Mouse (Mus musculus): ENCODE data around the gene Krt7.

Gene Krt7

DNA sequence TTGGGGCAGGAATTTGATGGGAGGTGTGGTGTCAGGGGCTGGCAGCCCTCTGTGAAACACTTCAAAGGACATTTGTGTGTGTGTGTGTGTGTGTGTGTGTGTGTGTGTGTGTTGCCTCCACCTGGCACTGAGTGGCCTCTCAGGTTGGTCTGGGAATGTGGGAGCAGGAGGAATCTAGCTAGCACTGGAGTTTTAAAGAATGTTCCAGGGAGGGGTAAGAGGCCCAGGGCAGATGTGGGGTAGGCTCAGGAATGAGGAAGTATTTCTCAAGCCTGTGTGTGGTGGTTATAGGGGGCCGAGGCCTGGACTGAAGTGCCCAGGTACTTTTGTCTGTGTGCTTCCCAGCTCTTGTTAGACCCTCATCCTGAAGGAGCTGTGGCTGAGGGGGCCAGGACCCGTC lies at the start of gene Krt7:
Gene Krt7 (plus strand): TSS at position 269 of the 400 bp plus-strand sequence.
- in situ Hi-C loops (cut with MseI, MboI) = no loop called here

DNA sequence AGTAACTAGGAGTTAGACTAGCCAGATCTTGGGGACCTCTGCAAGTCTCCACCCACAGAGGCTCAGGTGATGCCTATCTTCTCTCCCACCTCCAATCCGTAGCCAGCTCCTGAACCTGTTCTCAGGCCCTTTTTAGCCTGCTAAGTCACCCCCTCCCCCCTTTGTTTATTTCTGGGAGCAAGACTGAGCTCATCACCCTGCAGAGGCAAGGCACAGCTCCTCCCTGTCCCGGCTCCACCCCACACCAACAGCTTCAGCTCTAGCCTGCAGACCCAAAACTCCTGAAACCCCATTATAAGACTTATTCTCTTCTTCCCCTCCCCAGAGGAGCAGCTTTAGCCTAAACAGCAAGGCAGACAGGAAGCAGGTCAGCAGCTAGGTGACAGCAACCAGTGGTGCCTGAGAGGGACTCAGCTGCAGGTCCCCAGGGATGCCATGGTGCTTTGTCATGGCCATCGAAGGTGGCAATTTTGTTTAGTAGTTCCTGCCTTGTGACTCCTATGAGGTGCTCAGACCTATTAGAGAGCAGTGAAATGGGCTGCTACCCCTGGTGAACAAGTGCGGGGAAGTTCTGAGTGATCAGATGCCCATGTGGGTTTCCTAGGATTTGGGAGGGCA lies 48.3 kb upstream of the Krt7 start:
- in situ Hi-C loops (cut with MseI, MboI) = no loop called here

DNA sequence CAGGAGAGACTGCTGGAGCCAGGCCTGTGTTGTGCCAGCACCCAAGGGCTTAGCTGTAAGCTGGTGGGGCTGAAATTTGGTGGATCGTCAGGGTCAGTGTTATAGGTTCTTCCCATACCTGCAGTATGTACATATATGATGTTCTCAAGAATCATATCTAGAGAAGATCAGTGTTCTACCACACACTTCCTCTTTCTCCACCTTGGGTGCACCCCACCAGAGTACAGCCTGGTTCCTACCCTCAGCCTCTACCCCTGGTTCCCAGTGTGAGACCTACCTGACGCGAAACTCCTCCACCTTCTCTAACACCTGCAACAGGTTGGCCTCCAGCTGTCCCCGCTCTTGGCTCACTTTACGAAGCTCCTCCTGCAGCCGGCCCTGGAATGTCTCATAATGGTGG lies 46.9 kb upstream of the Krt7 start:
- in situ Hi-C loops (cut with MseI, MboI) = no loop called here

DNA sequence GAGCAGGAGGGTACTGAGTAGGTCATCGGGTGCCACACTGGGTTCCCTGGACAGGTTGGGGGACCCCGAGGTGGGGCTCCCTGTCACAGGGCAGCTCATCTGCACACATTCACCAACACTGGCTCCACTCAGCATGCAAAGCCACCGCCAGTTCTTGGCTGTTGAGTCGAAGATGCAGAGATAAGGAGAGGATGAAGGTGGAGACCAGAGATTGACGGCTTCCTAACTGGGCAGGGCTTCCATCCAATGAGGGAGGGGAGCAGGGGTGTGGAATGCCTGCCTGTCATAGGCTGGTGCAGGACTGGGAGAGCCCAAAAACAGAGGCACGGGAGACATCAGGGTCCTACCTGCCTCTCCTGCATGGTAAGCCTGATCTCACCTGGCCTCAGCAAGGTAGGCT lies 46.4 kb upstream of the Krt7 start:
- in situ Hi-C loops (cut with MseI, MboI) = no loop called here

DNA sequence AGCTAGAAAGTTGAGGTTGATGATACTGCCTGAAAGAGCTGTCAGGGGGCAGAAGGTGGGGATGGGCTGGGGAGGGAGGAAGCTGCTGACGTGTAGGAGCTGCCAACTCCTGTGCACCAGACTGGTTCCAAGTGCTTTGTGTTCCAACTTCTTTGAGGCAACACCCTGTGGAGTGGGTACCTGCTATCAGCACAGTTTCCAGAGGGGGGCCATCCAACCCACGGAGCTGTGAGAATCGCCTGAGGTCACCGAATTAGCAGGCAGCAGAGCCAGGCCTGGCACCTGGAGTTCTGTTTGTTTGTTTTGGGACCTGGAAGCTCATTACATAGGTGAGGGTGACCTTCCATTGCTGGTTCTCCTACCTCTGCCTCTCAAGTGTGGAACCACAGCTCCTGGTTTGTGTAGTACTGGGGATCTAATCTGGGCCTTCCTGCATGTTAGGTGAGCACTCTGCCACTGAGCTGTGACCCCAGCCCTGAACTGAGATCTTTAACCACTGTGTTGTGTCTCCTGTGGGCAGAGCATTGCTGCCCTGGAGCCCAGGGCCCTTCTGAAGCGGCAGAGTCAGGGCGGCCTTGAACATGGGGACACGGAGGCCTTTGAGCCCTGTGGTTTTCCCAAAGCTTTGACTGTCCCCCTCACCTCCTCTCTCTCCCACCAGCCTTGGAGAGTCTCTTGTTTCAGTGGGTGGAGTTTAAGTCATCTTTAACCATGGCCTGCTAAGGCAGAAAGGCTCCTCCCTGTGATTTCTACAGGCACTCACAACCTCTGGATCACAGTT lies 45.8 kb upstream of the Krt7 start:
- in situ Hi-C loops (cut with MseI, MboI) = no loop called here

DNA sequence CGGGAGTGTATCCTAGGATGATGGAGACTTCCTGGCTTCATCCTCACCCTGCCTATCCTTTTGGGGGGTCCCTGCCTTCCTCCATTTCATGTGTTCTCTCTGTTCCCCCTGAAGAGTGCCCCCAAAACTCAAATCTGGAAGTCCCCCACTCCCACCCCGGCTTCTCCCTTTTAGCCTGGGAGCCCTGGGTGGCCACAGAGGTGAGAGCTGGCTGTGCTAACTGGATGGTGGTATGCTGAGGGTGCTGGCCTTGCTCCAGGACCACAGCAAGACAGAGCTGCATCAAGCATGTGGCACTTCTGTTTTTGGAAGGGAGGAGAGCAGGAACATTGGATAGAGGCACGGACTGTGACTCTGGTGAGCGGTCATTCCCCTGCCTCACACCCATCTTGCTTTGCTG lies 45.1 kb upstream of the Krt7 start:
- in situ Hi-C loops (cut with MseI, MboI) = no loop called here

DNA sequence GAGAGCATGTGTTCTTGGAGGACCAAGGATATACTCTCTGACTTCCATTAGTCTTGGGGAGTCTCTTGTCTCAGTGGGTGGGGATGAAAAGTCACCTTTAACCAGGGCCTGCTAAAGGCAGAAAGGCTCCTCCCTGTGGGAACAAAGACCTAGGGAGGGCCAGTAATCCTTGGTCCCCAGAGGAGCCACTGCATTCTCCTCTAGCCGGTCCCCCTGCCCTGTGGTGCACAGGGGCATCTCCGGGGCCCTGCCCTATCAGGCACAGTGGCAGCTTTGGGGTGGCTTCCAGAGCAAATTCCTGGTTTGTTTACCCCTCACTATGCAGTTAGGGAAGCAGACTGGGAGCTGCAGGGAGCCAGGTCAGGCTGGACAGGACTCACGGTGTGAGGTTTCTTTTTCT lies 44.4 kb upstream of the Krt7 start:
- in situ Hi-C loops (cut with MseI, MboI) = no loop called here

DNA sequence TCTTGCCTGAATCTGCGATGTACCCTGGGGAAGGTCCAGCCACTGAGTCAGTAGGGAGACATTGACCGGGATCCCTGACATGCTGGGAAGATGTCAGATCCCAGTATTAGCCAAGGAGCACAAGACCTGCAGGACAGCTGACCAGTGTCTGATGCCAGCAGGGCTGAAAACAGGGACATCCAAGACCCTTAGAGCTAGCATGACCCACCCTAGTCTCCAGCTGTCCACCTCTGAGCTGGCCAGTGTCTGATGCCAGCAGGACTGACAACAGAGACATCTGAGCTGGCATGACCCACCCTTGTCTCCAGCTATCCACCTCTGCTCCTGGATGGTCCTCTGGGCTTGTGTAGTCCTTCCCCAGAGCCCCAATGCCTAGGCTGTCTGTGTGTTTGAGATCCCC lies 43.9 kb upstream of the Krt7 start:
- in situ Hi-C loops (cut with MseI, MboI) = no loop called here

DNA sequence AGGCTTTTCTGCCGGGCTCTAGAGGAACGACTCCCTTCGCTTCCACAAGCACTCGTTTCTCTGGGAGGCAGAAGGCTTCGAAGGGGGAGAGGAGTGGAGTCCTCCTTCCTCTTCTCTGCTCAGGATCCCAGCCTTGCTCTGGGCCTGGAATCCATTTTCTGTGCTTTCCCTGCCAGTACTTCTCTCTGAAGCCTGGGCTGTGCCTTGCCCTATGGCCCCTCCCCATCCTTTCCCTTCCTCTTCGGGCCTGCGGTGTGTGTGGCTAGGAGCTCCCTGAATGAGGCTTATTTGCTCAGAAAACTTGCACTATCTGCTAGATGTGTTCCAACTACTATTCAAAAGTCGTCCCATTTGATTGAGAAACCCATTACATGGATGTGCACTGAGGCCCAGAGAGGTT lies 43.3 kb upstream of the Krt7 start:
- in situ Hi-C loops (cut with MseI, MboI) = no loop called here

DNA sequence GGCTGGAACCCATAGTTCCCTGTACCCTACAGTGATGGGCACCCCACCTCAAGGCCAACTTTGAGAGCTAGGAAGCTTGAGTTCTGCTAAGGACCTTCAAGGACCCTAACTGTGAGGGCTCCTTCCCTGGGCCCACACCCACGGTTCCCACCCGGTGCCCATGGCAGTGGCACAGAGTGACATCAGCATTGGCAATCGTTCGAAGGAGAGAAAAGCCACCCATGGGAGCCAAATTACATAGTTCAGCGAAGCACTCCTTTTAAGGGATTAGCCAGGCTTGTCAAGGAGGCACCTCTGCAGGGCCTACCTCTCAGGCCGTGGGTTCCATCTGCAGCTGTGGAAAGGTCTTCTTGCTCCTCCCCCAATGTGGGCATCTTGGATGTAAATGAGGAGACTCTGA lies 42.8 kb upstream of the Krt7 start:
- in situ Hi-C loops (cut with MseI, MboI) = no loop called here

DNA sequence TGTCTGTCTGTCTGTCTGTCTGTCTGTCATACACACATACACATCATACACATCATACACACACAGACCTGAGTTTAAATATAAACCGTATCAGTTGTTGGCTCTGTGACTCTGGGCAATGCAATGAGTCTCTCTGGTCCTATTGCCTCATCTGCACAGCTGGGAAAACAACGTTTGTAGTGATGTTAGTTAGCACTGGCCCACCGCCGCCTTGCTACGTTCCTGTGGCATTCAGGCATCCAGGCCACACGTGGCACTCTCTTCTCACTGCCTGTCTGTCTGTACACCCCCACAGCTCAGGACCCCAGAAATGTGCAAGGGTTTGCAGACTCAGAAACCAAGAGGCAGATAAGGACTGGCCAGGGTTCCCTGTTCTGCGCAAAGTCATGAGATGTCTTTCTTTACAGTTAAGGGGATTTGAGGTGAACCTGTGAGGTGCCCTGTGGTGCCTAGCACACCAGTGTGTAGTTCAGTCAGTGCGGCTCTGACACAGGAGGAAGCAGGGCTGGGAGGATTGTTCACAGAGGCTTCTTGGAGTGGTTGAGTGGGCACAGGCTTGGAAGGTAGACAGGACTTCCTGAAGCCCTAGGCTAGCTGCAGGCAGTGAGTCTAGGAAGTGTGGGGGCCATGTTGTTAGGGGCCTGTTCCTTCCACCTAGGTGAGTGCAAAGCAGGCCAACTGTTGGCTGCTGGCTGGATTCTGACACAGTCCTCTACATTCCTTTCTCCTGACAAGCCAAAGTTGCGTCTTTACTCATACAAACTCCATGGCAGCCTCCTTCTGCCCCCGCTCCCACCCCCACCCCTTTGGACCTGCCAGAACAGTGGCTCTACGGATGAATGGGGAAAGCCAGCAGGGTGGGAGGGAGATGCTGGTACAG lies 42.1 kb upstream of the Krt7 start:
- in situ Hi-C loops (cut with MseI, MboI) = no loop called here

DNA sequence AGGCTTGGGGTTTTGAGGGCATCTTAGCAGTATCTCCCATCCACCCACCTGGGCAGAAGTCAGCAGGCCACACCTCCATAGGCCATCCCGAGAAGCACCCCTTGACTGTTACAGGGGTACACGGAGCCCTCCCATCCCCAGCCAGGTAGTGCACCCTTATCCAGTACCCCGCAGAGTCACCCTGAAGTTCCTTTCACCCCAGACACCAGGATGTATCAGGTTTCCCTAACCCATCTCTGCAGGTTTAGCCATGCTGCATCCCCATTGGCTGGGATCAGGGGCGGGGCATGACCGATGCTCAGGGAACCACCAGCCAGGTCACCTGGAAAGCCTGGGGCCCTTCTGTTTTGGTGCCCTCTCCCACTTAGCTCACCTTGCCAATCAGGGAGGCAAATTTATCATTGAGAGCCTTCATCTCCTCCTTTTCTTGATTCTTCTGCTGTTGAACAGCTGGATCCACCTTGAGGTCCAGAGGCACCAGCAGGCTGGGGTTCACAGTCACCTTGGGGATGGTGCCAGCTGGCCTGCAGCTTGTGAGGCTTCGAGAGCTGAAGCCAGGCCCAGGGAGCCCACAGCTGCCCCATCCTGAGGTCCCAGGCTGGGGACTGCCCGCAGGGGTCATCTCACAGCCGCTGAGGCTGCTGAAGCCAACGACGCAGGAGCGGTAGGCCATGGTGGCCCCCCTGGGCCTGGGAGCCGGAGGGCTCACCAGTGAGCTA lies 41.3 kb upstream of the Krt7 start:
- in situ Hi-C loops (cut with MseI, MboI) = no loop called here

DNA sequence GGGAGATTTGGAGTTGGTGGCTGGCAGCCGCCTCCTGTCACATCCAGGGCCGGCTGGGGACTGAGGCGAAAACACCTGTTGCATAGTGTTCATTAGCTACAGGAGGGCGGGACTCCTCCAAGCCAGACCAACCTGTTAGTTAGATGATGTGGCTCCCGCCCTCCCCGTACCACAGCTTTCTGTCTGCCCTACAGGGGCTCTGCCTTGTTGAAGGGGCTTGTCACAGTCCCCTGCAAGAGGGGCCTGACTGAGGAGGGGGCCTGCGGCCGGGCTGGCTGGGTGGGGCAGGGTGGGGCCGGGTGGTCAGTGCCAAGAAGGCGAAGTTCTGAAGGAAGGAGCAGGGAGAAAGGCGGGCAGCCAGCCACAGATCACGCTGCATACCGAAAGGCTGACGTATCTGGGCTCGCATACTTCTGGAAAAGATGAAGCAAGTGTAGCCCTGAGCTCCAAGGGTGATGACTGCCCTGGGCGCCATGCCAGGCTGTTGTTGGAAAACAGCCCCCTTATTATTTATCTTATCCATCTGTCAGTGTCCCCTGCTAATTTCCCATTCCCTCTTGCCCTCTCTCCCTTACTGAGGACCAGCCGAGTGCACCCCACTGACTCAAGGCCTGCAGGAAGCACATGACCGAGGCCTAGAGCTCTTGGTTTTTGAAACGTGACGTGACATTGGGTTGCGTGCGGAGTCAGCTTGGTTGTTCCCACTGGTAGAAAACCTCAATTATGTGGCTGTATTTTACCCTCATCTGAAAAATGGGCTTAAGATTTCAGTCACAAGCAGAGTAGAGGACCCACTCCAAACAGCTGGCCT lies 40.5 kb upstream of the Krt7 start, which contains the start of gene Krt80:
Gene Krt80 (minus strand): TSS at position 62 of the 811 bp plus-strand sequence.
- in situ Hi-C loops (cut with MseI, MboI) = no loop called here

DNA sequence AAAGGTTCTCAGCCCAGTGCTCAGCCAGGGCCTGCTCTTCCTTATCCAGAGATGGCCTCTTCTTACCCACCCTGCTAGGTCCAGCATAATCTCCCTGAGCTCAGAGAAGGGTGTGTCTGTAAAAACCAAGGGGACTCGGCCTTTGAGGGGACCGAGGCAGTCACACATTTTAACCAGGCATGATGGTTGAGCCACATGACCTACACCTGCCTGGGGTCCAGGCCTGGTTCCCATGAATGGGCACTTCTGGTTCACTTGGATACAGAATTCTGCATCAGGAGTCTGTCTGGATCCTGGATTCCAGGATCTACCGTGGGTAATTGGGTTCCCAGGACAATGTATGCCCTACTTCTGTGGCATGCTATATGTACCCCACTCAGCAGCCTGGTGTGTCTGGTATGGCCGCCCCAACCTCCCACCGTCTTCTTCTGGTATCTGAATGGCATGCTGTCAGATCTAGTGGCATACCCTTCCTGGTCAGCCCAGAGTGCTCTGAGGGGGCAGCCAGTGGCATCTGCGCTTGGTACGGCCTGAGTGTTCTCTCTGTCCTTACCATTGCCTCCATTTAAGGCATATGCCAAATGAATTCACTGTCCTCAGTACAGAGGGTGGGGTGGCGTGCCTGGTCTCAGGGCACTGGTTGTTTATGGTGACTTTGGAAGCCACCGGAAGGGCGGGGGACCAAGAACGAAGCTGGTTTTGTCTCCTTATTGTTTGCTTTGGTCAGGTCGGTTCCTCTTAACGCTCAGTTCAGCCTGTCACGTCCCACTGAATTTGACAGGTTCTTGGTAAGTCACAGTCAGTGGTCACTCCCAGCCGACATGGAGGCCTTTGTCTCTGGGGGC lies 39.5 kb upstream of the Krt7 start:
- in situ Hi-C loops (cut with MseI, MboI) = no loop called here

DNA sequence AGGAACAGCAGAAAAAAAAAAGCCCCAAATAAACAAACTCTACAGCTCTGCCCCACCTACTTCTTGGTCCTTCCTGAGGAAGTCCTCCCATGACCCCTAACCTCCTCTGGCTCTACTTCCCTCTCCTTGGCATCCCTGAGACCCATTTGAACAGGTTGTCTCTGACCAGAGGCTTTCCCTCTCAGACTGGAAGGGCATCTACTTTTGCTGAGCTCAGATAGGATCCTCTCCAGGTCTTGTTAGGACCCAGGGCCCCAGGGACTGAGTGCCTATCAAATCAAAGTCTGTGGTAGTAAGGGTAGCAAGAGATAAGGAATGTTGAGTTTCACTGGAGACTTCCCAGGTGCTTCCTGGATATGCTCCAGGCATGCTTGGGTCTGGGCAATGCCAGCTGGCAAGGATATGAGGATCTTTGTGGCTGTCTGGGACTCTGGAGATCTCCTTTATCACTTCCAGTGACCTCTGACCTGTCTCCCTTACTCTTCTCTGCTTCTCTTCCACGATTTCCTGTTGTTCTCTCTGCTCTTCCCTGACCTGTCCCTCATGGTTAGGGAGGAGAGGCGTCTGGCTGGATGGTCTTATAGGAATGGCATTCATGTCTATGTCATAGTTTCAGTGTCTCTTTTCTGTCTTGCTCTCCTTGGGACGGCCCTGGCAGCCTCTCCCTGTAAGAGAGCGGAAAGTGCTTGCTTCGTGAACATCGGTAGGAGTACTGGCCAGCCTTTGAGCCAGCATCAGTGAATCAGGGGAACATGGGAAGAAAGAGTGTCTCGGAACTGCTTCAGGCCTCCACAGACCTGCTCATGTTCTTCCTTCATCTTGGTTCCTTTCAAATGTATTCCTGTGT lies 38.5 kb upstream of the Krt7 start:
- in situ Hi-C loops (cut with MseI, MboI) = no loop called here

DNA sequence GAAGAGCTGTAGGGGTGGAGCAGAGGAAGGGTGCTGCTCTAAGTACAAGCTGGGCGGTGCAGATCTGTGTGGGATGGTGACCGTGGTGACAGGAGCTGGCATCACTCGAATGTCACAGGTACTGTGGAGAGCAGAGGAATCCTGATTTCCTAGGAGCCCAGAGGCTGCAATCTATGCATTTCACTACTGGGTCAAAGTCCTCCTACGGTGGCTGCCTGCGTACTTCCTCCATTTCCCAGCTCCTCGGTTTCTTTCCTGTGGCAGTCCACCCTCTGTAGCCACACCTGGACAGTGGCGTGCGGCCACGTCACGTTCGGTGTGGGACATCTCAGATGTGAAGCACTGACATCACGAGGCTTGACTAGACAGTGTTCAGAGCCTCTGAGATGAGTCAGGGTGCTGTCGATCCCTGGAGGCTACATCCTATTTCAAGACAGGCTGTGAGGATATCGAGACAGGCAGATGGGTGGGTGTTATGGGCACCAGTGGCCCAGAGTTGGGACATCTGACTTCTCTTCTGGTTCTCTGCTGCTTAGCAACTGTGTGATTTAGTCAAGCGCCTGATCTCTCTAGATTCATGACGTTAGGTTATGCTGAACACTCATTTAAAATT lies 37.5 kb upstream of the Krt7 start:
- in situ Hi-C loops (cut with MseI, MboI) = no loop called here

DNA sequence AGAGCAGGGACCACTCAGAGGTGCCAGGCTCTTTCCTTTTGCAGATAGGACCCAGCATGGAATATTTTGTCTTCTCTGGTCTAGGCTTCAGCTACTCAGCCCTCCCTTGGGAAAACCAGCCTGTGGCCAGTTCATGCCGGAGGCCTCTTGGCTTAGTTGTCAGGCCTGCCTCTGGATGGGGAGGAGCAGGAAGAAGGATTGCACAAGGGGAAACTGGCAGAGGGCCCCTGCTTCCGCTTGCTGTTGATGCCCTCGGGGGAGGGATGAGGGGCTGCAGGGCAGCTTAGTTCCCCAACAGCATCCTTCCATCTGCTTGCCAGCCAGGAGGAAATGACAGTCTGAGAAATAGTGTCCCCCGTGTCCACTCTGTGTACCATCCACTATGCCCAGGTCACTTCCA lies 36.0 kb upstream of the Krt7 start:
- in situ Hi-C loops (cut with MseI, MboI) = no loop called here

DNA sequence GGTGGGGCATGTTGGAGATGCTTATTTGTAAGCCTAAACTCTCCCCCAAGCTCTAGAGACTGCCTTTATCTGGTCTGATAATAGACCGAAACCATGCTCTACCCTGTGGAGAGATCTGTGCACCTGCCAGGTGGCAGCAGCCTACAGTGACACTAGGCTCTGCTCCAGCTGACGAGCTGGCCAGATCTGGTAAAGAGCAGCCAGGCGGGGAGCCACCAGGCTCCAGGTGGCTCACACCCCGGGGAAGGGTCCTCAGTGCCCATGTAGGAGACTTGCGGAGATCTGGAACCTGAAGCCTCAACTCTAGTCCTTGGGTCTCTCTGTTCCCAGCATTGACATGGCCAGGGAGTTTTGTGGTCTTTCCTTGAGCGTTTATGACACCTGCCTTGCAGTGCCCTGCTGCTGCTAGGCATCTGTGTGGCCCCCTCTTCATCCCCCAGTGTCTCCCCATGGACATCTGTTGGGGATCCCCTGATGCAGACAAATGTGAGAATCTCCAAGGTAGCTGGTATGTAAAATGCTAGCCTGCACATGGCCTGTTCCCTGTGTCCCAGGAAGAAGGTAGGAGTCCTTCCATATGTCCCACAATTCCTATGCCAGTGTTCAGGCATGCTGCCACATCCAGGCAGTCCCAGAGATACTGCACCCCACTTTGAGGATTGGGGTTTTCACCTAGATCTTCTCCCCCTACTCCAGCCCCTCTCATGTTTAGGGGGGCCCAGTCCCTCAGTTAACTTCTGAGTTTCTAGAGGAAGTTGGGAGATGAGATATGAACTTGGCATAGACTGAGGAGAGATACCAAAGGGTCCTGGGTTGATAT lies 34.7 kb upstream of the Krt7 start:
- in situ Hi-C loops (cut with MseI, MboI) = no loop called here

Measured in mouse trophoblast stem cell (cell line).